Mouse (Mus musculus) hindbrain, embryonic 15.5 days (tissue): ENCODE data around the gene Ttc32. TPM values are rescaled to one million over a fixed set of nuclear protein-coding genes. Genes with fewer than 3 reads are reported as not detected.

Experiments used
- ATAC-seq: fragments of 200-750 bp; cut with Nextera tagmentation; 2 replicates; pipeline ENCODE4 v1.8.0; 2017; ENCODE audit warnings: low read depth, moderate number of reproducible peaks, moderate TSS enrichment; ENCODE audit not compliant: low FRiP score
- H3K27ac ChIP-seq: fragments of 300-500 bp; sonication (generic); replicated peaks from 2 replicates; pipeline ENCODE4 v1.5.1; 2015; ENCODE audit warnings: mild to moderate bottlenecking, inconsistent platforms
- H3K27me3 ChIP-seq: fragments of 300-500 bp; sonication (generic); 2 replicates; pipeline ENCODE4 v1.6.1; 2015; ENCODE audit warnings: control low read depth, inconsistent platforms
- H3K36me3 ChIP-seq: fragments of 300-500 bp; sonication (generic); 2 replicates; pipeline ENCODE4 v1.6.1; 2015; ENCODE audit warnings: control low read depth, inconsistent platforms
- H3K4me1 ChIP-seq: fragments of 300-500 bp; sonication (generic); replicated peaks from 2 replicates; pipeline ENCODE4 v1.6.1; 2015; ENCODE audit warnings: control low read depth, inconsistent platforms
- H3K4me2 ChIP-seq: fragments of 300-500 bp; sonication (generic); 2 replicates; pipeline ENCODE4 v1.6.1; 2015; ENCODE audit warnings: moderate library complexity, mild to moderate bottlenecking, inconsistent platforms
- H3K4me3 ChIP-seq: fragments of 300-500 bp; sonication (generic); 2 replicates; pipeline ENCODE4 v1.5.1; 2015; ENCODE audit warnings: mild to moderate bottlenecking, inconsistent platforms
- H3K9ac ChIP-seq: fragments of 300-500 bp; sonication (generic); 2 replicates; pipeline ENCODE4 v1.6.1; 2015; ENCODE audit warnings: inconsistent platforms
- H3K9me3 ChIP-seq: fragments of 300-500 bp; sonication (generic); 2 replicates; pipeline ENCODE4 v1.6.1; 2016; ENCODE audit warnings: control low read depth, inconsistent platforms
- WGBS: fragments of 180-500 bp; shearing (Covaris S2); methylation state at CpG from one replicate; pipeline ENCODE4 v1.1.7; 2015; 5-methylcytosine and 5-hydroxymethylcytosine counted together
- polyA plus RNA-seq: library from polyadenylated mRNA; unstranded; fragments of >200 nt; fragmentation: Nextera tagmentation; extraction: Ambion mirVana; gene quantifications from 2 replicates; pipeline ENCODE4 v1.2.1, GENCODE M21; 2015

The Ttc32 gene
- polyA plus RNA-seq, 1 experiment from 2014 or later: 7.4 TPM

GRCm38 (mm10) chr12:9048090-9048489 lies 18.3 kb downstream of the Ttc32 start:
- no peaks in the 10 kb centered on the region for H3K36me3 ChIP-seq
- no peak overlapping the region for H3K9ac ChIP-seq
- no peak overlapping the region for H3K27ac ChIP-seq
- H3K4me3 ChIP-seq: no peak overlapping the region
- no peak overlapping the region for H3K4me2 ChIP-seq
- WGBS: 79% methylated on average over 8 of the region's 8 CpGs
- no peaks in the 10 kb centered on the region for H3K27me3 ChIP-seq
- H3K9me3 ChIP-seq: no peaks in the 10 kb centered on the region
- no peaks in the 10 kb centered on the region for H3K4me1 ChIP-seq
- ATAC-seq: no peak

DNA sequence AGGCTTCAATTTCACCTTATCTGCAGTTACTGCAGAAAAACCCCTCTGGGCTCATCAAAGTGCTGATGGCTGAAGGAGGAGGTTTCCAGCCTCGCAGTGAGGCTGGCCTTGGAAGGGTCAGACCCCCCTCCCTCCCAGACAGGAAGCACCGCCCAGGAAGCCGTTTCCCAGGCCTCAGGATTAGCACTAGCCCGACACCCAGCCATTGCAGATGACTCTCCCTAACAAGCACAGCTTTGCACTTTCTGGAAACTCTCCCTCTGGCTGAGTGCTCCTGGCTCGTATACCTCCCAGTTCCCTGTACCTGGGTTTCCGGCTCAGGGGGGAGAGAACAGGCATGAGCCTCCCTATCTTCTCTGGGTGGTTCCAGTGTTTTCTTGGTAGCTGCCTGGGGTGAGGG lies 21.0 kb downstream of the Ttc32 start:
- no peaks in the 10 kb centered on the region for H3K27me3 ChIP-seq
- WGBS: 58% methylated on average over 6 of the region's 6 CpGs
- H3K9ac ChIP-seq: no peak overlapping the region
- H3K27ac ChIP-seq: no peak overlapping the region
- H3K4me1 ChIP-seq: no peaks in the 10 kb centered on the region
- ATAC-seq: no peak
- H3K4me2 ChIP-seq: no peak overlapping the region
- no peak overlapping the region for H3K4me3 ChIP-seq
- H3K36me3 ChIP-seq: no peaks in the 10 kb centered on the region
- H3K9me3 ChIP-seq: no peaks in the 10 kb centered on the region

DNA sequence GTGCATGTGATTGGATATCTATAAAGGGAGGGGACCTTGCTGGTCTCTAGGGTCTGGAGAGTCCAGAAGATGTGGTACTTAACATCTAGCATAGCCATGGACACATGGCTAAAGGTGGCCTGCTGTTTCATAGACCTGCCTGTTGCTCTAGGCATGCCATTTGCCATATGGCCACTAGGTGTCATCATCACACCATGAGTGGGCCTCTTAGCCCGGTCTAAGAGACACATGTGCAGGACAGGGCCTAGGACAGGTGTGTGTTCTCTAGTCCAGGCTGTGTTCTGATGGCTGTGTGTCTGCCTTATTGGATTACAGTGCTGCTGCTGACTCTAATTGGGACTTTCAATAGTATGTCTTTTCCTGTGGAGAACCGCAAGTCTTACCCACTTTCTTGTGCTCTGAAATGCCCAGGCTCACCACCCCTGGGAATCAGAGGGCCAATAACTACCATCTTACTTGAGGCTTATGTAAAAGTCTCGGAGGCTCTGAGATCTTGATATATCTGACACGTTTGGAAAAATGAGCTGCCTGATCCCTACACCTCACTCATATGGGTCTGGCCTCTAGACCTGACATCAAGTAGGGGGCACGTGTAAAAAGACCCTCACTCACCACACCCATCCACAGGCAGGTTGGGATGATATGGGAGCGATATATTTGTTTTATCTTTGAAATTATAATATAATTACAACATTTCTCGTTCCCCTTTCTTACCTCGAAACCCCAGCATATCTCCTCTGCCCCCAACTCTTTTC lies 22.5 kb downstream of the Ttc32 start:
- Histone ChIP-seq H3K36me3 (no peaks in the 10 kb centered on the region), H3K9me3 (no peaks in the 10 kb centered on the region), H3K4me3 (no peak overlapping the region), H3K27ac (no peak overlapping the region), H3K4me1 (no peaks in the 10 kb centered on the region), H3K4me2 (no peak overlapping the region), H3K9ac (no peak overlapping the region), H3K27me3 (no peaks in the 10 kb centered on the region)
- WGBS: 59% methylated on average over 8 of the region's 8 CpGs
- ATAC-seq: peak; percentile 93

- Histone ChIP-seq H3K27me3 (no peaks in the 10 kb centered on the region), H3K27ac (no peak overlapping the region), H3K36me3 (no peaks in the 10 kb centered on the region), H3K9ac (no peak overlapping the region), H3K4me3 (no peak overlapping the region), H3K4me1 (no peaks in the 10 kb centered on the region), H3K9me3 (no peaks in the 10 kb centered on the region), H3K4me2 (no peak overlapping the region)
- no peak for ATAC-seq
- 53% methylated on average over 7 of the region's 7 CpGs for WGBS
Observed at GRCm38 (mm10) chr12:9053345-9053744, 23.5 kb downstream of the Ttc32 start.

DNA sequence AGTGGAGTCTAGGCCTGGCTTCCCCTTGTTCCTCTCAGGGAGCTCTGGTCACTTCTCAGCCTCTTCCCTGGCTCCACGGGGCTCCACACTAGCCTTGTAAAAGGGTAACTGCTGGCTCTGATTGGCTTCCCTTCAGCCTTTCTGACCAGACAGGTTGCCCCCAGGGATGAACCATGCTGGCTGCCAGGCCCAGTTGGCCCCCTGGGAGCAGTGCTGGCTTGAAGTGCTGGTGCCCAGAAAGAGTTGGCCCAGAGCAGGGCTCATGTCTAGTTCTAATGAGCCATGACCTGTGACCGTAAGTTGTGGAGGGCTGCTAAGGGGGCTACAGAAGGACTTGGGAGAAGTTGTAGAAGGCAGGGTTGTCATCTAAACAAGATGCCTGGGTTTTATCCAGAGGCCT lies 24.2 kb downstream of the Ttc32 start:
- no peak for ATAC-seq
- no peaks in the 10 kb centered on the region for H3K9me3 ChIP-seq
- no peak overlapping the region for H3K9ac ChIP-seq
- no peak overlapping the region for H3K27ac ChIP-seq
- WGBS: 68% methylated on average over 2 of the region's 2 CpGs
- H3K36me3 ChIP-seq: no peaks in the 10 kb centered on the region
- no peaks in the 10 kb centered on the region for H3K4me1 ChIP-seq
- no peaks in the 10 kb centered on the region for H3K27me3 ChIP-seq
- no peak overlapping the region for H3K4me2 ChIP-seq
- H3K4me3 ChIP-seq: no peak overlapping the region

GRCm38 (mm10) chr12:9055269-9055668 lies 25.5 kb downstream of the Ttc32 start:
- Histone ChIP-seq H3K4me2 (no peak overlapping the region), H3K9me3 (no peaks in the 10 kb centered on the region), H3K4me3 (no peak overlapping the region), H3K36me3 (no peaks in the 10 kb centered on the region), H3K27me3 (no peaks in the 10 kb centered on the region), H3K9ac (no peak overlapping the region), H3K27ac (no peak overlapping the region), H3K4me1 (no peaks in the 10 kb centered on the region)
- no peak for ATAC-seq
- 81% methylated on average over 11 of the region's 11 CpGs for WGBS

DNA sequence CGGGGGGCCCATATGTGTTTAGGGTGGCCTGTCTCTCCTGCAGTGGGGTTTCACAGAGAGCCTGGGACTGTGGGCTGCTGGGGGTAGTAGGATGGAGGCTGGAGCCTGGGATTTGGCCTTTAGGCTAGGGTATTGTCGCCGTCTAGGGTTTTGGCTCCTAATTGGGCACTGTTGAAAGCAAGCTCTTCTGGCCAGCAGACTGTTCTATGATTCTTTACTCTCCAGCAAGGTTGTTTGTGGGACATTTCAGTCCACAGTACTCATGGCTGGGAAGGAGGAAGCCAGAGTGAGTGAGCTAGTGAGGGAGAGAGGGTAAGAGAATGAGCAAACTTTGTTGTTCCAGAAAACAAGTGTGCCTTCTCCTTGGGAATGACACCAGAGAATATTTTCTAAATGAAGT lies 29.7 kb downstream of the Ttc32 start:
- H3K4me2 ChIP-seq: no peak overlapping the region
- H3K27me3 ChIP-seq: no peaks in the 10 kb centered on the region
- no peak overlapping the region for H3K4me3 ChIP-seq
- WGBS: 94% methylated on average over 3 of the region's 3 CpGs
- no peaks in the 10 kb centered on the region for H3K4me1 ChIP-seq
- ATAC-seq: no peak
- no peaks in the 10 kb centered on the region for H3K9me3 ChIP-seq
- no peaks in the 10 kb centered on the region for H3K36me3 ChIP-seq
- H3K9ac ChIP-seq: no peak overlapping the region
- H3K27ac ChIP-seq: no peak overlapping the region

- H3K4me2 ChIP-seq: no peak overlapping the region
- H3K27ac ChIP-seq: no peak overlapping the region
- H3K4me3 ChIP-seq: no peak overlapping the region
- H3K9ac ChIP-seq: no peak overlapping the region
- no peaks in the 10 kb centered on the region for H3K27me3 ChIP-seq
- no peaks in the 10 kb centered on the region for H3K36me3 ChIP-seq
- no peaks in the 10 kb centered on the region for H3K4me1 ChIP-seq
- WGBS: 94% methylated on average over 9 of the region's 9 CpGs
- no peak for ATAC-seq
- H3K9me3 ChIP-seq: no peaks in the 10 kb centered on the region
Observed at GRCm38 (mm10) chr12:9059965-9060364, 30.2 kb downstream of the Ttc32 start.

GRCm38 (mm10) chr12:9063611-9064010 lies 33.8 kb downstream of the Ttc32 start:
- no peak overlapping the region for H3K9ac ChIP-seq
- ATAC-seq: no peak
- 75% methylated on average over 6 of the region's 6 CpGs for WGBS
- H3K4me3 ChIP-seq: no peak overlapping the region
- H3K9me3 ChIP-seq: no peaks in the 10 kb centered on the region
- H3K27me3 ChIP-seq: no peaks in the 10 kb centered on the region
- no peaks in the 10 kb centered on the region for H3K36me3 ChIP-seq
- no peaks in the 10 kb centered on the region for H3K4me1 ChIP-seq
- no peak overlapping the region for H3K27ac ChIP-seq
- no peak overlapping the region for H3K4me2 ChIP-seq

GRCm38 (mm10) chr12:9071058-9071457 lies 41.3 kb downstream of the Ttc32 start:
- 95% methylated on average over 1 of the region's 1 CpGs for WGBS
- no peak overlapping the region for H3K9ac ChIP-seq
- H3K27ac ChIP-seq: no peak overlapping the region
- 0 out of 2 replicates have a peak, but pooled peaks have one; percentile 11 for ATAC-seq
- no peaks in the 10 kb centered on the region for H3K27me3 ChIP-seq
- no peak overlapping the region for H3K4me2 ChIP-seq
- H3K4me3 ChIP-seq: no peak overlapping the region
- no peaks in the 10 kb centered on the region for H3K4me1 ChIP-seq
- no peaks in the 10 kb centered on the region for H3K36me3 ChIP-seq
- H3K9me3 ChIP-seq: no peaks in the 10 kb centered on the region

- Histone ChIP-seq H3K36me3 (no peaks in the 10 kb centered on the region), H3K27ac (no peak overlapping the region), H3K9me3 (no peaks in the 10 kb centered on the region), H3K27me3 (no peaks in the 10 kb centered on the region), H3K4me1 (no peaks in the 10 kb centered on the region), H3K4me2 (no peak overlapping the region), H3K4me3 (no peak overlapping the region), H3K9ac (no peak overlapping the region)
- WGBS: 23% methylated on average over 4 of the region's 4 CpGs
- ATAC-seq: peak; percentile 79
Observed at GRCm38 (mm10) chr12:9071493-9071892, 41.7 kb downstream of the Ttc32 start.

DNA sequence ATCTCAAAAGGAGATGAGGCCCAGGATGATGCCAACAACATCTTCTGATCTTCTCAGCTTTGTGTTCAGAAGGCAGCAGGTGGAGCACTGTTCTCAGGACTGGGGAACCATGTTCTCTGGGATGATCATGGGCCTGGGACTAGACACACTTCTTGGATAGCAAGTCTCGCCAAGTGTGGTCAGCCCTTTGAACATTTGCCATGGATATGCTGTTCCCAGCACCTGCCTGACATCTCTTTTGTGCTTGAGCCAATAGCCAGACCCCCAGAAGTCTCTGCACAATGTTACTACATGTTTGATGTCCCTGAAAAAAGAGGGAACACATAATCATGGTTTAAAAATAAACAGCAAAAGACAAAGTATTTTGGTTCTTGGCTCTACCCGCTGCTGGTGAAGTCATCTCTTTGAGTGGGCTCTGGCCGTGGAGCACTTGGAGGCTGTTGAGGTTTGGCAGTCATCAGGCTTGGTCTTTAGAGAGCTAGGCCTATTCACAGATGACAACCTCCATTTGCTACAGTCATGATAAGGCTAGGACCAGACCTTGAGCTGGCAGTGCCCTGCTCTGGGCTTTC lies 47.8 kb downstream of the Ttc32 start:
- ATAC-seq: no peak
- Histone ChIP-seq H3K9me3 (no peaks in the 10 kb centered on the region), H3K4me1 (no peaks in the 10 kb centered on the region), H3K27me3 (no peaks in the 10 kb centered on the region), H3K27ac (no peak overlapping the region), H3K4me3 (no peak overlapping the region), H3K36me3 (no peaks in the 10 kb centered on the region), H3K4me2 (no peak overlapping the region), H3K9ac (no peak overlapping the region)
- WGBS: 92% methylated on average over 3 of the region's 3 CpGs

- ATAC-seq: no peak
- H3K4me3 ChIP-seq: no peak overlapping the region
- no peaks in the 10 kb centered on the region for H3K4me1 ChIP-seq
- no peaks in the 10 kb centered on the region for H3K36me3 ChIP-seq
- no peaks in the 10 kb centered on the region for H3K9me3 ChIP-seq
- H3K27me3 ChIP-seq: no peaks in the 10 kb centered on the region
- H3K4me2 ChIP-seq: no peak overlapping the region
- H3K9ac ChIP-seq: no peak overlapping the region
- H3K27ac ChIP-seq: no peak overlapping the region
- WGBS: 83% methylated on average over 7 of the region's 7 CpGs
Observed at GRCm38 (mm10) chr12:9090226-9090625, 60.4 kb downstream of the Ttc32 start.
